In genomic region chr2:63706643-63707042, GRCm38 (mm10) we compare ENCODE assay signal across 16 mouse cellular contexts.
DNase-seq lines count a peak whose midpoint lies in the region; ATAC-seq lines count a peak whose summit lies in the region.
"Had no signal": no experiment of that assay in that cellular context is flagged by ENCODE, and none has a peak within 500 bp of the region (broad histone marks: within the 10 kb centered on the region; RNA-seq: fewer than 3 reads in every experiment).

No protein-coding gene starts in this region.

- H3K27me3 ChIP-seq in forebrain, embryonic 12.5 days = no peaks in the 10 kb centered on the region
- H3K27me3 ChIP-seq in forebrain, embryonic 16.5 days (replicated peaks; ENCODE audit: control insufficient read depth, insufficient read depth, low read length) = no peaks in the 10 kb centered on the region; the same call in 1 of the 2 replicates
- H3K27me3 ChIP-seq: embryonic facial prominence, embryonic 12.5 days had no signal

- no peak overlapping the region for H3K27ac ChIP-seq in forebrain, embryonic 12.5 days
- no peak overlapping the region for H3K27ac ChIP-seq in forebrain, embryonic 16.5 days (ENCODE audit: low read length)
- H3K27ac ChIP-seq: embryonic facial prominence, embryonic 10.5 days; embryonic facial prominence, embryonic 12.5 days had no signal

- intact Hi-C loops in left cerebral cortex, postnatal 25 days (cut with DNase I) = loop anchor here (10.0 kb wide), 3 partner anchors 388 to 1148 kb away; partner anchors contain the start of gene Fign

- H3K9me3 ChIP-seq in forebrain, embryonic 12.5 days = no peaks in the 10 kb centered on the region
- no peaks in the 10 kb centered on the region for H3K9me3 ChIP-seq in forebrain, embryonic 16.5 days (ENCODE audit: control insufficient read depth, low read length)
- H3K9me3 ChIP-seq: embryonic facial prominence, embryonic 12.5 days had no signal

- no peak overlapping the region for H3K4me2 ChIP-seq in forebrain, embryonic 12.5 days
- no peak overlapping the region for H3K4me2 ChIP-seq in forebrain, embryonic 16.5 days (ENCODE audit: low read length)
- H3K4me2 ChIP-seq: embryonic facial prominence, embryonic 12.5 days had no signal

- no peaks in the 10 kb centered on the region for H3K36me3 ChIP-seq in forebrain, embryonic 12.5 days (replicated peaks)
- no peaks in the 10 kb centered on the region for H3K36me3 ChIP-seq in forebrain, embryonic 16.5 days (ENCODE audit: control insufficient read depth, insufficient read depth)
- H3K36me3 ChIP-seq: embryonic facial prominence, embryonic 10.5 days; embryonic facial prominence, embryonic 12.5 days had no signal

- peak; percentile 47; the same call in 1 of the 2 replicates for ATAC-seq in forebrain, embryonic 12.5 days (ENCODE audit: low FRiP score)
- ATAC-seq in forebrain, embryonic 16.5 days = no peak
- ATAC-seq: forebrain, postnatal 0 days had no signal

- no peak overlapping the region for H3K4me3 ChIP-seq in forebrain, embryonic 12.5 days (replicated peaks)
- no peak overlapping the region for H3K4me3 ChIP-seq in forebrain, embryonic 16.5 days (replicated peaks; ENCODE audit: low read length)
- H3K4me3 ChIP-seq: embryonic facial prominence, embryonic 10.5 days; embryonic facial prominence, embryonic 12.5 days had no signal

- DNase-seq in retina, postnatal 1 day = peak; percentile 13
- no peak for DNase-seq in retina, embryonic 14.5 days (ENCODE audit: low spot score)
- no peak for DNase-seq in left cerebral cortex, postnatal 25 days (ENCODE audit: low spot score in 2 of 2)
- DNase-seq: adrenal gland, adult 2 months; adrenal gland, postnatal 10 days; adrenal gland, postnatal 25 days; cerebellum, adult 11-12 months; cerebellum, adult 2 months; cerebellum, adult 9-10 months; cerebellum, postnatal 10 days; cerebellum, postnatal 25 days; forebrain, postnatal 0 days had no signal

- no peak overlapping the region for H3K9ac ChIP-seq in forebrain, embryonic 12.5 days
- no peak overlapping the region for H3K9ac ChIP-seq in forebrain, embryonic 16.5 days (replicated peaks; ENCODE audit: low read depth, low read length)
- H3K9ac ChIP-seq: embryonic facial prominence, embryonic 12.5 days; forebrain, postnatal 0 days had no signal

- H3K4me1 ChIP-seq in forebrain, embryonic 12.5 days = peaks cover 29% of the 10 kb centered on the region
- H3K4me1 ChIP-seq in forebrain, embryonic 16.5 days (replicated peaks; ENCODE audit: control insufficient read depth, insufficient read depth, low read length) = peaks cover 11% of the 10 kb centered on the region
